Mouse (Mus musculus) urinary bladder, postnatal 4 days (tissue): ENCODE measurements around the gene Neil3.

ENCODE experiments used
- DNase-seq, 2 experiments: peaks; one replicate each; pipeline ENCODE4 v3.0.0; 2021 to 2022; ENCODE audit warnings: low spot score in 2 of 2

Neil3 gene

GRCm38 (mm10) chr8:53638495-53639171 is at the start of gene Neil3:
Gene Neil3, minus strand, starts transcription at chr8:53639065.
- peak; percentile 78 to 83 for DNase-seq

DNA sequence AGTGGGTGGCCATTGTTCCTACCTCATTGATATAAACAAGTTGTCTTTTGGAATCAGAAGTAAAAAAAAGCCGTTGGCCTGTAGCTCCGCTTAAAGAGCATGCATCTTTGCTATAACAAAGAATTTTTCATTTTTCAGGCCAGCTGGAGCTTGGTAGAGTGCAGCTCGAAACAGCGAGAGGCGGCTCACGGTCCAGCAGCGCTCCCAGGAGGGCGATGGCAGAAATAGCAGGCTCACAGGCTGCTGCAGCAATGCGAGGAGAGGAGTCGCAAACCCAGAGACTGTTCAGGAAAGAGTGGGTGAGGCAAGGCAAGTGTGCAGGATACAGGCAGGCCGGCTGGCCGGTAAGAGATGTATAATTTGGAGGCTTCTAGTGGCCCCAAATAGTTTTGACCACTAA is 42.0 kb upstream of the Neil3 start:
- DNase-seq = peak; percentile 42 to 64

GRCm38 (mm10) chr8:53663946-53664345 is 25.1 kb upstream of the Neil3 start:
- peak in 1 of 2 experiments; percentile 70 for DNase-seq

GRCm38 (mm10) chr8:53661436-53661835 is 22.6 kb upstream of the Neil3 start:
- DNase-seq = no peak

- no peak for DNase-seq
Measured at GRCm38 (mm10) chr8:53630618-53631017, 8.2 kb downstream of the Neil3 start.

DNA sequence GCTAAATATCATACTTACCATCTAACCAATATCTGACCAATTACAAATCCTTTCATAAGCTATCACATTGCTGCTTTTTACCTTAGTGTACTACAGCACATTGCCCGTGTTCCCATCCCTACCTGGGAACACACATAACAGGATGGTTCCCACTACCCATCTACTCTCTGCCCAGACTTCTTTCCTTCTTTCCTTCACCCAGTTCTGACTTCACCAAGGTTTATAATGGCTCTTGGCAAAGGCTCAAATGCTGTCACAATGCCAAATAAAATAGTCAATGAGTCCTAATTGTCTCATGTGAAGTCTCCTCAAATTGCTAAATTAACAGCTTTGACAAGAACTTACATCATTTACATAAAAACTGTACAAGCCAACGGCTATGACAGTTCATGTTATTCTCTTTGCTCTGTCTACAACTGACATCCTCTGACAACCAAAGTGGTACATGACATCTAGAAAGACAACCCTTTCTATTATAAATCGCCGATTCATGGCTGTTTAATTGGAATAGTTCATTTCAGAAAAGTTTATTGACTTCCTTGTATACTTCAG is 9.9 kb downstream of the Neil3 start:
- DNase-seq = no peak

DNA sequence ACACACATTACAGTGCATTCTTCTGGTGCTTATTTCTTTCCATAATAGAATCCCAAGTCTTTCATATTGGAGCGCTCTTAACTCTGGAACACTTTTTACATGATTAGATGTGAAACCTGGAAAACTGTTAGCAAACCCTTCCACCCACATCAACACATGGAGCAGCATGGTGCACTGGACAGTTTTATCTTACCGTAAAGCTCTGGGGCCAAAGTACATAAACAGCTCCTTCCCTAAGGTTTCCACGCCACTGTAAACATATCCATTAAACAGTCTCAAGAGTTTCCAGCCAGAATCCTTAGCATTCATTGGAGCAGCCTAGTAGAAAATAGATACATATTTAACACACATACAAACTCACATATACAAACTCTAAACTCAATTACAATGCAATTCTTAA is 15.4 kb downstream of the Neil3 start:
- DNase-seq = no peak

GRCm38 (mm10) chr8:53619196-53619595 is 19.7 kb downstream of the Neil3 start:
- DNase-seq = no peak

DNA sequence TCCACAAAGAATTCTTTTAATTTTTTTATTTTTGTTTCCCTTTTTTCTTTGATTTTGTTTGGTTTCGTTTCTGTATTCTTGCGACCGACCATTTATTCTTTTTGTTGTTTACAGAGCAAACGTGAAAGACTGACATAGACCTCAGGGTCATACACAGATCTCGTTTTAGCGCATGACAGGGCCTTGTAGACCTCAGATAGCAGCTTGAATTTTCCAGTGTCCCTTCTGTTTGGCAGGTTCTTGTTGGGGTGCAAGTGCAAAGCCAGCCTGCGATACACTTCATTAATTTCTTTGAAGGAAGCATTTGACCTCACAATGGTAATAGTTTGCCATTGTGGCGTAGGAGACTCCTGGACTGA is 24.6 kb downstream of the Neil3 start:
- no peak for DNase-seq

- no peak for DNase-seq
Measured at GRCm38 (mm10) chr8:53613577-53614287, 25.1 kb downstream of the Neil3 start.

DNA sequence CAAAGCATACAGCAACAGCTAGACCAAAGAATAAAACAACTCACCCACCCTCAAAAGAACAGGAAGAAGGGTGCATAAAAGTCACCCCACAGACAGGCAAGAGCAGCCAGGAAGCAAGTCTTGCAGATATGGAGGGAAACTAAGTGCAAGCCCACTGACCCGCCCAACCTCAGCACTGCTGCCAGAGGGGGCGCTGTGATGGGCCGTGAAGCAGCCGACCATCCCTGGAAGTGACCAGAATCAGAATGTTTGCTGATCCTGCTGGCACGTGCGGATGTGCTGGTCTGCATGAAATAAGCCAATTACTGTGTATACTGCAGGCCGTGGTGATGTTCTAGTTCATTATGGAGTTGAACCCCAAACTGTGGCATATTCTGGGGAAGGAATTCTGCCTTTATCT is 26.6 kb downstream of the Neil3 start:
- DNase-seq = no peak

DNA sequence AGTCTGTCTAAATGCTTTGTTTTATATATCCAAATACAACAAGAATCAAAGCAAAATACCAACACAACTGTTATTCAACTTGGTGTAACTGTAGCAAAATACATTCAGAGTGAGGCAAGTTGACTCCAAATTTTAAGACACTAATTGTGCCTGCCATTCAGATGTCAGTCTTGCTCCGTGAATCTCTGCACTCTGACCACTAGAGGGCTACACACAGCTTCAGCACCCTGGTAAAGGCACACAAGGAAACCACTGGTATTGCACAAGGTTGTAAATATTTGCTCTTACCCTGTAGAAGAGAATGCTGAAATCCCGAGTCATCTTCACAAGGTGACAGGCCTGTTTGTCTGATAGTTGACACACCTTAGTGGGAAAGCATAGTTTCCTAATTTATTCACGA is 31.8 kb downstream of the Neil3 start:
- no peak for DNase-seq

DNA sequence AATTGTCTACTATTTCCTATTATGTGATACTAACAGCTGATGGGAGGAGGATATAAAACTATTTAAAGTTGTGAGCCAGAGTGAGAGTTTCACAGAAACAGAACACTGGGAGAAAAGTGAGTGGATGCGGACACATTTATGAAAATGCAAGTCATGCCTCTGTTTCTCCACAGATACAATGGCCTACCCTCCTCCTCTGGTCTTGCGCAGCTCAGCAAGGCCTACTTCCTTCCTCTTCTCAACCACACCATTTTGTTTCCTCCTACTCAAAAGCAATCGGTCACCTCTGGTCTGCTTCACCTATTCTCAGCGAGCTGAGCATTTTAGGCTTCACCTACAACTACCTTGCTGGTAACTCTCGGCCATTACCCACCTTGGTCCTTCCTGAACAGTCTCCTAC is 34.0 kb downstream of the Neil3 start:
- no peak for DNase-seq

DNA sequence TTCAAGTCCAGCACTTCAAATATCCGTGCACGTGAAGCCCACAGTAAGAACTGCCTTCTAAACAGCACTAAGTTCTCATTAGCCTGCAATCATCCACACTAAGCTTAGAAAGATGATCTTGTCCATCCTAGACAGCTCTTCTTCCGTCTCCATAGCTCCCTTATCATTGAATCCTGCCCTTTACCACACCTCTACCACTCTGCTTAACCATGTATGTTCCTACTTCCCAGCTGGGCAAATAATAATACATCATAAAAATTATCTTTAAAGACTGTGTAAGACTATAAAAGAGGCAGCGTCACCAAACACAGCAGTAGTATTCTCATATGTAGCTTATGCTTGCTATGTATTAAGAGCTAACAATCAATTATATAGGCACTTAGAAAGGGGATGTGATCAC is 35.2 kb downstream of the Neil3 start:
- DNase-seq = no peak

DNA sequence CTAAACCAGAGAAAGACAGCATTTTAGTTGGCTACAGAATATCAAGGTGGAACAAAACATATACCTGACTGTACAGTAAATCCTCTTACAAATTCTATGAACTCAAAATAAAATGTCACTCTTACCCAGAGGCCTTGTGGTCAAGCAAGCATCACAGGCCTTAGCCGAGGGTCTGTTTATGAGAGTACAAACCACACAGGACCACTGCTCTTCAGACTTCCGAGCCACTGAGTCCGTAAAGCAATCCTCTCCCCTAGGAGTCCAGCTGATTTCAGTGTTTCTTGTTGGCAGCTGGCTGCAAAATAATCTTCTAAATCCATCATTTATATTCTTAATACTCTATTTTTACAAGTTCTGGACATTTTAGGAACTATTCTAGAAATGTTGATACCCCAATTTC is 38.0 kb downstream of the Neil3 start:
- no peak for DNase-seq

- no peak for DNase-seq
Measured at GRCm38 (mm10) chr8:53600025-53600811, 38.6 kb downstream of the Neil3 start.

- no peak for DNase-seq
Measured at GRCm38 (mm10) chr8:53598101-53598500, 40.8 kb downstream of the Neil3 start.

GRCm38 (mm10) chr8:53591777-53592176 is 47.1 kb downstream of the Neil3 start:
- no peak for DNase-seq

DNA sequence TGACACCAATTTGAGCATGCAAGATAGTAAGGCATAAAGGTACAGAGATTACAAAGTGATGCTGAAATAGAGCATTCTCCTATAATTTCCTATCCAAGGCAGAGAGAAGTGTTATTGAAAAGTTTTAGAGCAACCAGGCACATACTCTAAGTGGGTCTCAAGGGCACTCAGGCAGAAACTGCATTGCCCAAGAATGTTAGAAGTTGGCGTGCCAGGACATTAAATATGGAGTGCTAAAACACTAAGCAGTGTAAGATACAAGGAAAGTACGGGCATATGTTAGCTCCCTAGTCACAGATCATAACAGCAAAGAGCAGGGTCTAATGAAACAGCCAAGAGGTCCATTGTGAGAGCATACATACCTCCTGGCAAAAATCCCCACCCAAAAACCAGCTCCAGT is 65.3 kb downstream of the Neil3 start:
- no peak for DNase-seq

GRCm38 (mm10) chr8:53566223-53566622 is 72.6 kb downstream of the Neil3 start:
- no peak for DNase-seq

- no peak for DNase-seq
Measured at GRCm38 (mm10) chr8:53562441-53563040, 76.3 kb downstream of the Neil3 start.

- no peak for DNase-seq
Measured at GRCm38 (mm10) chr8:53539585-53539984, 99.3 kb downstream of the Neil3 start.
